Mouse (Mus musculus) thymus, adult 2 months (tissue): Measurements from ENCODE around the gene Stk11.

ENCODE experiments used
- CTCF ChIP-seq: fragments of 200-500 bp; IDR thresholded peaks from 2 replicates; pipeline ENCODE4 v1.5.1; 2012; ENCODE audit warnings: mild to moderate bottlenecking, control low read depth, low read length, moderate library complexity, borderline replicate concordance; ENCODE audit not compliant: control insufficient read depth, poor library complexity, insufficient read depth; ENCODE audit errors: extremely low read depth
- POLR2A ChIP-seq: fragments of 200-500 bp; IDR thresholded peaks from 2 replicates; pipeline ENCODE4 v1.6.1; 2012; ENCODE audit warnings: mild to moderate bottlenecking, low read length, control low read depth, moderate library complexity; ENCODE audit not compliant: control insufficient read depth, poor library complexity, insufficient read depth; ENCODE audit errors: extremely low read depth

DNA sequence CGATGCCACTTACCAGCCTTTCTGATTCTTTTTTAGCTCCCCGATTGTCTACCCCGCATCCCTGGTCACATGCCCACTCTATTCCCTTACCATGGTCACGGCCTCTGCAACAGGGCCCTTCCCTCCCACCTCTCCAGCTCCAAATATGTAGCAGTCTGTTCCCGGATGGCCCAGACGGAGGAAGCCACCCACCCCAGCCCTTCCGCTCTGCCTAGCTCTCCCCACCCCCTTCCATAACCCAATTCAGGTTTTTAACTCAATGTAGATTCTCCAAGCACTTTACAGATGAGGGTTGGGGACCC, 41.1 kb downstream of the Stk11 start:
- no peak for TF ChIP-seq POLR2A
- TF ChIP-seq CTCF: no peak
